Mouse (Mus musculus) mouse trophoblast stem cell (cell line): ENCODE measurements around the gene Nr2e1.

Experiments used
- in situ Hi-C, 2 experiments: fragments of 300-500 bp; cut with MseI, MboI; formaldehyde crosslinking; loops; 2 replicates in 1 of 2; 3 replicates in 1 of 2; pipeline ENCODE4 v1.15.1; 2025

Gene Nr2e1

DNA sequence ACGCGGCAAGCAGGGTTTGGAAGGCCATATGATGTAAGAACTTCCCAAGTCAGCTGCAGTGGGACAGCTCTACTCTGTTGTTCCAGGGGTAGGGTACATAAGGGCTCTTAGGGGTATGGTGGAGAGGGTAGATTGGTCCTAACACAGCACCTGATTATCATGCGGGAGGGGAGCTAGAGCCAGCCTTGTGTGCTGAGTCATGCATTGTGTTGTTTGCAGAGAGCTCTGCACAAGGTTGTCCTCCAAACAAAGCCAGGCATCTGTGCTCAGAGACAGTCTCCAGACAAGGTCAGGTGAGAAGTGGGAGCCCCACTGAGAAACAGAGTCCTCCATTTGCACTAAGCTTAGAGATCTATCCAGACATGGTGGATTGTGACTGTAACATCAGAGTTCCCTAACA lies 36.9 kb downstream of the Nr2e1 start:
- in situ Hi-C loops = no loop called here

DNA sequence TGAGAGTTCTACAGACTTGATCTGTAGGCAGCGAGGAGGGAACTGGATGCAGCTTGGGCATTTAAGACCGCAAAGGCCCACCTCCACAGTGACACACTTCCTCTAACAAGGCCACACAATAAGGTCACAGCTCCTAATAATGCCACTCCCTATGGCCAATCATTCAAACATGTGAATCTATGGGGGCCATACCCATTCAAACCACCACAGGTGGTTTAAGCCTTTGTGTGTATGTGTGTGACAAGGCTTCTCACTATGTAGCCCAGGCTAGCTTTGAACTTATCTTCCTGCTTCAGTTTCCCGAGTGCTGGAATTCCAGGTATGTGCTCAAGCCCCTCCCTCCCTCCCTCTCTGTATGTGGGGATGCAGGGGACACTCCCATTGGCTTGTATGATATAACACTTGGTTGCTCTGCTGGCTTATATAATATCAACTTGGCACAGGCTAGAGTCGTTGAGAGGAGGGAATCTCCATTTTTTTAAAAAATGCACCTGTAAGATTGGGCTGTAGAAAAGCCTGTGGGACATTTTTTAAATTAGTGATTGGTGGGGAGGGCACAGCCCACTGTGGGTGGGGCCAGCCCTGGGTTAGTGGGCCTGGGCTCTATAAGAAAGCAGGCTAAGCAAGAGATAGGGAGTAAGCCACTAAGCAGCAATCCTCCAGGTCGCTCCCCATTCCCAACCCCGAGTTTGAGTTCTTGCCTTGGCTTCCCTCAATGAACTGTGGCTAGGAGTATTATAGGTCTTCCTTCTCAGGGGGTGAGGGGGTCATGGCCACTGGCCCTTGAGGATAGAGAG lies 37.5 kb downstream of the Nr2e1 start:
- in situ Hi-C loops = no loop called here

DNA sequence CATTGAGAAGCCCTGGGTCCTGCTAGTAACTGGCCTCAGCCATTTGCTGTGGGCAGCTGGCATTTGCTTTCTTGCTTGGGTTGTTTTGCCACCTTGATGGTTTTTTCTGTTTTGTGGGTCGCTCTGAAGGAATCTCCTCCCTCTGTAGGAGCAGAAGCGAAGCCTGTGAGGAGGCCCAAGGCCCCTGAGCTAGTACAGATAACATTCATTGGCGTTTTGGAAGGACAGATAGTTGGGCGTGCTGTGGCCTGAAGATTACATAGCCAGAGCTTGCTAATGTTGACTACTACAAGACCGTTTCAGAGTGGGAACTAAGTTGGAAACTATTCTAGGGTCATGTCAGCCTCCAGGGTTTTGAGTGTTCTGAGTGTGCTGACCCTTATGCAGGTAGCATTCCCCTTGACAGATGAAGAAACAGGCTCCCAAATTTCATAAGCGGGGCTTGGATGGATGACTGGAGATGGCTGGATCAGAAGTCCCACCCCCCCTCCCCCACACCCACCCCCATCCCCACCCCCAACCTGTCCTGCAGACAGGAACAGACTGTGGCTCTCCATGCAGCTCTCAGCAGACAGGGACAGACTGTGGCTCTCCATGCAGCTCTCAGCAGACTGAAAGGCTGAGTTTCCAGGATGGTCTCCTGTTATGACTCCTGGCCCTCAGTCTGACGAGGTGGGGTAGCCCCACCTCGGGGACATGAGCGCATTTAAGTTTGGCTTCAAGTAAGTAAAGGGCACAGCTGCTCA lies 45.7 kb downstream of the Nr2e1 start:
- in situ Hi-C loops = no loop called here

DNA sequence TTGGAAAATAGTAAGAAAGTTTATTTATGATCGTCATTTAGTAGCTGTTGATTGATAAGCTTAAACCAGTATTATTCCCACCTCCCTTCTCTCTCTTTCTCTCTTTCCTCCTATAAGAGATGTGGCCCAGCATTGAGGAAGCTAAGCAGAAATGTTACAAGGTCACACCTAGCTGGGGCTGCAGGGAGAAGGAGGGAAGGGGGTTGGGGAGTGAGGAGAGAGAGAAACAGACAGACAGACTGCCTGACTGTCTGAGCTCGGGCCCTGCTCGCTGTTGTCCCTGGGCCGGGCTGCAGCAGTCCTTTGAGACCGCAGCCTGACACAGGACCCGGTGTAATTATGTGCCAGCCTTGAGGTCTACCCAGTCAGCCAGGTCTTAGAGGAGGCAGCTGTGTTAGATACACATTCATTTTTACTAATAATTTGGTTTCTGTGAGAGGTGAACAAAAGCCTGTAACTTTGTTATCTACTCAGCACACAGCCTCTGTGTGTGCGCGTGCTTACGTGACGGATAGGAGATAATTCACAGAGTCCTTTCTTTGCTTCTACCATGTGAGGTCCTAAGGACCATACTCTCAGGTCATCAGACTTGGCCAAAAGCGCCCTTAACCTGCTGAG lies 49.5 kb downstream of the Nr2e1 start:
- in situ Hi-C loops = no loop called here

DNA sequence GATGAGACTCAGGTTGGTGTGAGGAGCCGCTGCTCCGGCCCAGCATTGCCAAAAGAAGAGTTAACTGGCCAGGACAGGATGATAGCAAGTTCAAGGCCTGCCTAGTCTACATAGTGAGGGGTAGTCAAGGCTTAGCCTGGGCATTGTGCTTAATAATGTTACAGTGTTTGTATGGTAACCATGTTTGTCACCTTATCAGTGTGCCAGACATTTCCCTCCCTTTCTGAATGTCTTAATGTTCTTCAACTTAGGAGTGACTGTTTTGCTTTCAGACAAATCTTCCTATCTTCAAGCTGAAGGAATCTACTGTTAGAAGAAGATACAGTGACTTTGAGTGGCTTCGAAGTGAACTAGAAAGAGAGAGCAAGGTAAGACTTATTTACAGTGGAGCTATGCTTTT lies 57.8 kb downstream of the Nr2e1 start:
- in situ Hi-C loops = no loop called here

DNA sequence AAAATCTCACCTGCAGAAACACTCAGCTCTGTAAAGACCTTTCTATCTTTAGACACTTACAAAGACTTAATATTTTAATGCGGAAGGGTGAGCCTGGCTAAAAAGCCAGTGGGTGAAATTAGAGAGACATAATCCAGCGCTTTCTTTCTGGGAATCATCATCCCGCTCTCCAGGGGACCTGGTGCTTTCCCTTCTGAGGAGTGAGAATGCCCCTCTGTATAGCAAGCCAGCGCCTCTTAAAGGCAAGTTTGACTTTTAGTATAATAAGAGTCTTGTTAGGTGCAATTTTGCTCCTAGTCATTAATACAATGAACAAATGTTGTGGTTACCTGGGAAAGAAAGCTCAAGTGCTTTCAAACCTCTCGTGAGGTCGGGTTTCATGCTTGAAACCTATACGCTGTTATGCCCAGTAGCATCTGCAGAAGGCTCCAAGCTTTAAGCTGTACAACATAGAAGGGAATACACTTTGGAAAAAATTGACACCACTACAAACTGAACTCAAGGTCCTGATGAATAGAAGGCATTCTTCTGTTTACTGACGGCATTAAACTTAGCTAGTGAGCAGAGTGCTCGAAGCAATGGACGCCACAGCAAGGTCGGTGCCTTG lies 59.8 kb downstream of the Nr2e1 start:
- in situ Hi-C loops = no loop called here

DNA sequence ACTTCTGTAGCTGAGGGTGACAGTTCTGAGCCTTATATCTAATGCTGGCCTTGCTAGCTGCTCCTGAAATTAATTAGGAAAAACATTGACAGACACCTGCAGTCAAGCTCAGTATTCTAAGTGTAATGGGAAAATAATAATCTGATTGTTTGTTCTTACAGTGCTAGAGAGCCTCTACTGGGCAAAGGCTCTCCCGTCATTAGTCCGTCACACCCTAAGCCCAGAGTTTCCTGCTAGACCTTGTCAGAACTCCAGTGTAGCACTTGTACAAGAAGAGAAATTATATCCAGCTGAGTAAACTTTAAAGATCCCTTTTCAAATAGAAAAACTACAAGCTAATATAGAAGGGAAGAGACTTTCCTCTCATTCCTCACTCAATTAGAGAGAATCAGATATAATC lies 60.5 kb downstream of the Nr2e1 start:
- in situ Hi-C loops = no loop called here

DNA sequence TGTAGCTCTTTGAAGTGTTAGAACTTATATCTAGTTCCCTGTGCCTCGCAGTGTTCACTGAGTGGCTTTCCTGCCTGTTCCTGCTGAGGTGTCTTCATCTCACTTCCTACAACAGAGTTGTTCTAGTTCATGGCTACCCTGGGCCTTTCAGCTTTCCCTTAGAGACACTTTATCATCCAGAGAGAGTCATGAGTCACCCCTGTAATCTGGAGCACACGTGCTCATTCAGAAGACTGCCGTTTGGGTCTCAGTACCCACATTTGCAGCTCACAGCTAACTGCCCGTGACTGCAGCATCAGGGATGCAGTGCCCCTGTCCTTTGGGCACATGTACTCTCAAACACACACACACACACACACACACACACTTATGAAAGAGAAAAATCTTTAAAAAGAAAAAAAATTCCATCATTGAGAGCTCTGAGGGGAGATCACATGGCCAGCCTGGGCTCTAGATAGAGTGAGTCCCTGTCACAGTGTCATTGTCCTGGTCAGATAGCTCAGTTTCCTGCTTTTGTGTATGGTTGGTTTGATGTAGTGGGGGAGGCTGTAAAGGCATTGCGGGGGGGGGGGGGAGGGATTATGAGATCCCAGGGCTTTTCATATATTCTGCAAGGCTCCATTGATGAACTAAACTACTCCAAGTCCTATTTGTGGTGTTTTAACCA lies 62.0 kb downstream of the Nr2e1 start:
- in situ Hi-C loops = no loop called here

DNA sequence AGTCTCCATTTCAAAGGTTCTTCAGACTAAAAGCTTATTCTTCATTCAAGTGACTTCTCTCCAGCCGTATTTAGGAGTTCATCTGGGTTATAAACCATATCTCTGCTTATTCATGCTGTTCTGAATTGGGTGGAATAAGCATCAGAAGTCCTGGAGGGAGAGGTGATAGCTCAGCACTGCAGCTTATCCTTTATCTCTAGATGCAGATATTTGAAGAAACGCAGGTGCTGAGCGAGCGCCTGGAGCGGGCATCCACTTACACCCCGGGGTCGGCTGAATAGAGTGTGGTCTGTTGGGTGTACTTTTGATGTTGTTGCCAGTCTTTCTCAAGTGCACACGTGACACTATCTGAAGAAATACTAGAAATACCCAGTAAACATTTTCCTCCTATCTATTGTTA lies 65.1 kb downstream of the Nr2e1 start:
- in situ Hi-C loops = no loop called here

DNA sequence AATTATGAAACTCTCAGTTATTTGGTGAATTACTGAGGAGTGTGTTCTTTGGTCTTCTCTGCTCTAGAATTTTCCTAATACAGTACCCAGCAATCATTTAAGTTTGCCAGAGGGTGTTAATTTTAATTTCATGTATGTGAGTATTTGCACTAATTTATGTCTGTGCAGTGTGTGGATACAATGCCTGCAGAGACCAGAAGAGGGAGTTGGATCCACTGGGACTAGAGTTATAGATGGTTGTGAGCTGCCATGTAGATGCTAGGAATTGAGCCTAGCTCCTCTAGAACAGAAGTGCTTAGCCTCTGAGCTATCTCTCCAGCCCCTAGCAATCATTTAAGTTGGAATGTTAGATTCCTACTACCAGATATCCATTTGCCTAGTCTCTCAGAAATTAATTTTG lies 69.3 kb downstream of the Nr2e1 start:
- in situ Hi-C loops = no loop called here
